Mouse (Mus musculus): ENCODE measurements around the gene Awat1. TPM values are rescaled to one million over a fixed set of nuclear protein-coding genes. Genes with fewer than 3 reads are reported as not detected.

The Awat1 gene
- polyA plus RNA-seq (2014; fragmentation: Nextera tagmentation; extraction: Ambion mirVana): not detected in 2 replicates

DNA sequence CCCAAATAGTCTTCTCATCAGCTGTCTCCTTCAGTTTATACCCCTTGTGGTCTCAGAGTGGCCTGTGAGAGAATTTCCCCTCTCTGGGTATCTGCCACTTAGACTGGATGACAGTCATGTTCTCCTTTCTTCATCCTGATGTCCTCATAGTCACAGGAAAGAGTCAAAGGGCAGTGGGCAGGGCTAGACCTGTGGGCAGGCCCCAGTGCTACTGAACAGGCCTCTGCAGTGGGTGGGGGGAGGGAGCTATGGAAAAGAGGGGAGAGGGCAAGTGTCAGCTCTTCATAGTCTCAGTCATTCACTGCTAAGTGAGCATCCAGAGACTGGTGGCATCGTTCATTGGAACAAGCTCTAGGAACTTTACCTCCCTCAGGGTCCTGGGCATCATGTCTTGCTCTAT is at the start of gene Awat1:
TSS of gene Awat1 (plus strand) at position 301 of the 400 bp plus-strand sequence.
- ATAC-seq (ENCODE audit: low FRiP score, low TSS enrichment): no peak
- 73% methylated on average over 1 of the region's 1 CpGs for WGBS

DNA sequence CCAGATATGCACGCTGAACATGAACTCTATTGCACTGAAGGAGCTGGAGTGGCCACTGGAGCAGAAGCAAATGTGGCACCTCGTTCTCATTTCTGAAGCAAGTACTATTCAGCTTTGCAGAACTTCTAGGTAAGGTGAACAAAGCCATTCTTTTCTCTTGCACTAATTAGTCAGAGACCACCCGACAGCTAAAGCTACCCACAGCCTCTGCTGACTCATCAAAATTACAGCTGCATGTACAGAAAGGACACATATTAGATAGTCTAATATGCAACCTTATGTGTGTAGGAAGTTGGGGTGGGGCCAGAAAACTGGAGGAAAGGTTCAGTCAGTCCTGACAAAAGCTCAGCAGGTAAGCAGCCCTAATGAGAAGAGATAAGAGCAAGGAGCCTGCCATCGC is 47.6 kb upstream of the Awat1 start, which contains the start of gene Dgat2l6:
TSS of gene Dgat2l6 (plus strand) at position 368 of the 400 bp plus-strand sequence.
- H3K4me1 ChIP-seq (ENCODE audit: control insufficient read depth, insufficient read depth, low read length): no peaks in the 10 kb centered on the region
- H3K27ac ChIP-seq (ENCODE audit: low read depth, low read length): no peak within 1 kb of the TSS
- H3K36me3 ChIP-seq (ENCODE audit: control insufficient read depth, insufficient read depth, low read length): no peaks in the 10 kb centered on the region
- H3K9me3 ChIP-seq (ENCODE audit: control insufficient read depth, low read length): no peaks in the 10 kb centered on the region
- 0 out of 2 replicates have a peak, but pooled peaks cover 3% of the 10 kb centered on the region for H3K27me3 ChIP-seq (ENCODE audit: control insufficient read depth, insufficient read depth, low read length)
- no peak within 1 kb of the TSS for H3K4me2 ChIP-seq (replicated peaks; ENCODE audit: low read depth, low read length)
- 88% methylated on average over 4 of the region's 4 CpGs for WGBS
- ATAC-seq (ENCODE audit: low FRiP score, low TSS enrichment): no peak
- H3K9ac ChIP-seq (ENCODE audit: low read depth, low read length): no peak within 1 kb of the TSS
- H3K4me3 ChIP-seq (ENCODE audit: low read length): no peak within 1 kb of the TSS

More for the DNA sequence above, at the start of gene Awat1:
- Histone ChIP-seq H3K9me3 (ENCODE audit: control insufficient read depth, low read length) (no peaks in the 10 kb centered on the region), H3K27ac (ENCODE audit: low read depth, low read length) (no peak within 1 kb of the TSS), H3K4me2 (replicated peaks; ENCODE audit: low read depth, low read length) (no peak within 1 kb of the TSS), H3K4me3 (ENCODE audit: low read length) (no peak within 1 kb of the TSS), H3K9ac (ENCODE audit: low read depth, low read length) (no peak within 1 kb of the TSS), H3K4me1 (ENCODE audit: control insufficient read depth, insufficient read depth, low read length) (no peaks in the 10 kb centered on the region), H3K27me3 (ENCODE audit: control insufficient read depth, insufficient read depth, low read length) (peaks cover 3% of the 10 kb centered on the region; the same call in 1 of the 2 replicates), H3K36me3 (ENCODE audit: control insufficient read depth, insufficient read depth, low read length) (no peaks in the 10 kb centered on the region)

DNA sequence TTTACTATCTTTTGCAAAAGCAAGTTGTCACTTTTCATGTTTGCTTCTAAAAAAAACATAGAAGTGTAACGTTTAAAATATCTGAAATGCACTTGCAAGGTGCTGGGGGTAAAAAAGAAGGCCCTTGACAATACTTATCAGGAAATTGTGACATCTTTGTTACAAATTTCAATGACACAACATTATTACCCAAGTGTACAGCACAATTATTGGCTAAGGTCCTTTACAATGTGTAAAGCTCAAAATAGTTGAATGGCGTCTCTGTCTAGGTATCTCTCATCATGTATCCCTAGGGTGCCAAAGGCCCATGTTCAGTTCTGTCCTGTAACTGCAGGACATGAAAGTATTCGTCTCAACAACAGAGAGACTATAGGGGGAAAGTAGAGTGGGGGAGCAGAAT is 16.0 kb upstream of the Awat1 start:
- WGBS: 69% methylated on average over 3 of the region's 3 CpGs
- Histone ChIP-seq H3K27ac (ENCODE audit: low read depth, low read length) (no peak overlapping the region), H3K36me3 (ENCODE audit: control insufficient read depth, insufficient read depth, low read length) (no peaks in the 10 kb centered on the region), H3K4me1 (ENCODE audit: control insufficient read depth, insufficient read depth, low read length) (no peaks in the 10 kb centered on the region), H3K4me2 (replicated peaks; ENCODE audit: low read depth, low read length) (no peak overlapping the region), H3K4me3 (ENCODE audit: low read length) (no peak overlapping the region), H3K27me3 (ENCODE audit: control insufficient read depth, insufficient read depth, low read length) (no peaks in the 10 kb centered on the region), H3K9ac (ENCODE audit: low read depth, low read length) (no peak overlapping the region), H3K9me3 (ENCODE audit: control insufficient read depth, low read length) (no peaks in the 10 kb centered on the region)
- ATAC-seq (ENCODE audit: low FRiP score, low TSS enrichment): no peak

DNA sequence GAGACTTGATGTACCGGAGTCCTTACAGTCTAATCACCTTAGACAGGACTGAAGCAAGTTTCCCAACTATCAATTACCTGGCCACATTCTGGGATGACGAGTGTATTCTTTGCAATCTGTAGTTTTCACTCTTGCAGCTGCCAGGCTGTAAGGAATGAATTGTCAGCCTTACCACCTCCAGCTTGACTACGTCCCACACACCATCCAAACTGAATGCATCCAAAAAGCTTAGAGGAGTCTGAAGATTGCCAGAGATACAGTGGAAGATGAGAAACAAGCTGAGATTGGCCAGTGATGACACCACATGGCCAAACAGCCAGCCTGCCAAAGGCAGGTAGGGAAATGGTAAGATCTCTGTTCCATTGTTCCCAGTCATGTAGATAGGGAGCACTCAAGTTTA is 6.4 kb upstream of the Awat1 start:
- no peak for ATAC-seq (ENCODE audit: low FRiP score, low TSS enrichment)
- H3K9ac ChIP-seq (ENCODE audit: low read depth, low read length): no peak overlapping the region
- no peaks in the 10 kb centered on the region for H3K9me3 ChIP-seq (ENCODE audit: control insufficient read depth, low read length)

DNA sequence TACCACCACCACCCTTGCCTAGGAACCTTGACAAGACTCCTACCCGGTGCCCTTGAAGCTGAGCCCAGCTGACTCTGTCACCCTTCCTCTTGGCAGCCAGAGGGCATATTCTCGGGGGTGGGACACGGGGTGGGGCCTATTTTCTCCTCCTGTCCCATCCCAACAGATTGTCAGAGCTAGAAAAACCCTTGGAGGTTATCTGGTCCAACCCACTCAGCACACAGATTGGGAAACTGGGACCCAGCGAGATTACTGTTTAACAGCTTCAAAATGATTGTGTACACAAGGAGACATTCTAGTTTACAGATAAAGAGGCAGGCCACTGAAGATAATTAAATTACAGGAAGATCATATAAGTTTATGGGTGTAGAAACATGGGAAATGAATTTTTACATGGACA is 22.7 kb downstream of the Awat1 start, which contains the start of gene P2ry4:
TSS of gene P2ry4 (minus strand) at position 79 of the 400 bp plus-strand sequence.
- ATAC-seq (ENCODE audit: low FRiP score, low TSS enrichment): no peak
- WGBS: 65% methylated on average over 4 of the region's 4 CpGs

More for the DNA sequence above, 6.4 kb upstream of the Awat1 start:
- Histone ChIP-seq H3K4me3 (ENCODE audit: low read length) (no peak overlapping the region), H3K36me3 (ENCODE audit: control insufficient read depth, insufficient read depth, low read length) (no peaks in the 10 kb centered on the region), H3K27ac (ENCODE audit: low read depth, low read length) (no peak overlapping the region), H3K4me2 (replicated peaks; ENCODE audit: low read depth, low read length) (no peak overlapping the region), H3K4me1 (ENCODE audit: control insufficient read depth, insufficient read depth, low read length) (no peaks in the 10 kb centered on the region), H3K27me3 (ENCODE audit: control insufficient read depth, insufficient read depth, low read length) (peaks cover 3% of the 10 kb centered on the region; the same call in 1 of the 2 replicates)
- 84% methylated on average over 3 of the region's 3 CpGs for WGBS

DNA sequence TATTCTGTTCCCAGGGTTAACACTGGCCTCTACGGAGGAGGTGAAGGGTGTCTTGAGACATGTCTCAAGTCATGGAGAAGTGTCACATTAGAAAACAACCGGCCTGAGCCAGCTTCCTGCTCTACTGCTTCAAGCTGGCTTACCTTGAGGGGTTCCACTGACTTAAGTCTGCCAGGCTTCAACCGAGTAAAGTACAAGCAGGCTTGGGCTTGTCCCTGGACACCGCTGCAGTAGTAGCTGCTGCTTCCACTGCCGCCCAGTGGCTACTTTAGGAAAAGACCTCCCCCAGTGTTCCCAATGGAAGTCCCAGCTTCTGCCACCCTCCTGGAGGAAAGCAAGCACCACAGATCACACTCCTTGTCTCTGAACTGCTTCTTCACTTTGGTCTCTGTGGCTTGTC is 25.4 kb downstream of the Awat1 start:
- peak; percentile 81; the same call in 1 of the 2 replicates for ATAC-seq (ENCODE audit: low FRiP score, low TSS enrichment)
- H3K27ac ChIP-seq (ENCODE audit: low read depth, low read length): no peak overlapping the region
- WGBS: 24% methylated on average over 5 of the region's 5 CpGs
- H3K4me1 ChIP-seq (ENCODE audit: control insufficient read depth, insufficient read depth, low read length): no peaks in the 10 kb centered on the region
- no peaks in the 10 kb centered on the region for H3K36me3 ChIP-seq (ENCODE audit: control insufficient read depth, insufficient read depth, low read length)
- no peaks in the 10 kb centered on the region for H3K27me3 ChIP-seq (ENCODE audit: control insufficient read depth, insufficient read depth, low read length)
- no peaks in the 10 kb centered on the region for H3K9me3 ChIP-seq (ENCODE audit: control insufficient read depth, low read length)
- H3K9ac ChIP-seq (ENCODE audit: low read depth, low read length): no peak overlapping the region
- no peak overlapping the region for H3K4me2 ChIP-seq (replicated peaks; ENCODE audit: low read depth, low read length)
- H3K4me3 ChIP-seq (ENCODE audit: low read length): no peak overlapping the region

More for the DNA sequence above, 22.7 kb downstream of the Awat1 start, which contains the start of gene P2ry4:
- Histone ChIP-seq H3K4me3 (ENCODE audit: low read length) (no peak within 1 kb of the TSS), H3K9me3 (ENCODE audit: control insufficient read depth, low read length) (no peaks in the 10 kb centered on the region), H3K4me1 (ENCODE audit: control insufficient read depth, insufficient read depth, low read length) (no peaks in the 10 kb centered on the region), H3K36me3 (ENCODE audit: control insufficient read depth, insufficient read depth, low read length) (no peaks in the 10 kb centered on the region), H3K27me3 (ENCODE audit: control insufficient read depth, insufficient read depth, low read length) (no peaks in the 10 kb centered on the region), H3K4me2 (replicated peaks; ENCODE audit: low read depth, low read length) (no peak within 1 kb of the TSS), H3K9ac (ENCODE audit: low read depth, low read length) (no peak within 1 kb of the TSS), H3K27ac (ENCODE audit: low read depth, low read length) (no peak within 1 kb of the TSS)

DNA sequence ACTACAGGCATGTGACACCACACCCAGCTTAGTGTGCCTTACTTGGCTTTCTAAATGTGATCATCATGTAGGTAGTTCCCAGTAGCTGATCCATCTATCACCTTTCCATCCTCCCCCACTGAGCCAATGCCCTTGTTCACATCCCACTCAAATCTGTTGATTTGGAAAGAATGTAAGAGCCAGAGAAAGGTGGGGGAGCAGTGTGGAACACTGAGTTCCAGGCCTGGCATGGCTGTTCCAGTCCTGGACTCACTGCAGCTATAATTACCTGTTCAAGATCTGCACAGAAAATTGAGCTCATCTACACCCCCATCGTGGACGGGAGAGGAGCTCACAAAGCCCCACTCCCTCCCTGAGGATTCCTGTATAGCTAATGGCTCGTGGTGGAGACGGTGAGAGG is 27.7 kb downstream of the Awat1 start:
- H3K27ac ChIP-seq (ENCODE audit: low read depth, low read length): no peak overlapping the region
- no peak overlapping the region for H3K4me3 ChIP-seq (ENCODE audit: low read length)
- no peaks in the 10 kb centered on the region for H3K4me1 ChIP-seq (ENCODE audit: control insufficient read depth, insufficient read depth, low read length)
- H3K36me3 ChIP-seq (ENCODE audit: control insufficient read depth, insufficient read depth, low read length): no peaks in the 10 kb centered on the region
- no peak overlapping the region for H3K4me2 ChIP-seq (replicated peaks; ENCODE audit: low read depth, low read length)
- no peak overlapping the region for H3K9ac ChIP-seq (ENCODE audit: low read depth, low read length)
- H3K9me3 ChIP-seq (ENCODE audit: control insufficient read depth, low read length): no peaks in the 10 kb centered on the region
- 68% methylated on average over 4 of the region's 4 CpGs for WGBS
- no peak for ATAC-seq (ENCODE audit: low FRiP score, low TSS enrichment)
- H3K27me3 ChIP-seq (ENCODE audit: control insufficient read depth, insufficient read depth, low read length): no peaks in the 10 kb centered on the region

DNA sequence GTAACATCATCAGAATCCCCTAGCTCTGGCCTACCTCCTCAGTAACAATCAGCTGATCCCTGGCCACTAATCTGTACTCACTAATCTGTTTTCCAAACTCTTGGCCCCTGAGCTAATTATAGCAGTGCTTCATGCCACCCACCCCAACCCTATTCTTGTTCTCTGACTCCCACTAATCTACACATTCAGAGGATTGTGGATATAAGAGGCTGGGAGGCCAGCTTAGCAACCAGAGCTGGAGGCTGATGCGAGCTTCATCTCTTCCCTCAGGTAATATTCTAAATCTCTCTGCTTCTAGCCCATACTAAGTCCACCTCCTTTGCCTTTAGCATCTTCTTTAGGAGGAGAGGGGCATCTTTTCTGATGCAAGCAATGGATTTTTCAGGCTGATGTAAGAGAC is 33.3 kb downstream of the Awat1 start, which contains the start of gene Arr3:
TSS of gene Arr3 (plus strand) at position 184 of the 400 bp plus-strand sequence.
- WGBS: 81% methylated on average over 1 of the region's 1 CpGs
- no peak within 1 kb of the TSS for H3K4me2 ChIP-seq (replicated peaks; ENCODE audit: low read depth, low read length)
- no peak within 1 kb of the TSS for H3K4me3 ChIP-seq (ENCODE audit: low read length)
- H3K9me3 ChIP-seq (ENCODE audit: control insufficient read depth, low read length): no peaks in the 10 kb centered on the region
- no peak within 1 kb of the TSS for H3K27ac ChIP-seq (ENCODE audit: low read depth, low read length)
- ATAC-seq (ENCODE audit: low FRiP score, low TSS enrichment): no peak
- no peaks in the 10 kb centered on the region for H3K36me3 ChIP-seq (ENCODE audit: control insufficient read depth, insufficient read depth, low read length)
- no peaks in the 10 kb centered on the region for H3K4me1 ChIP-seq (ENCODE audit: control insufficient read depth, insufficient read depth, low read length)
- H3K9ac ChIP-seq (ENCODE audit: low read depth, low read length): no peak within 1 kb of the TSS
- no peaks in the 10 kb centered on the region for H3K27me3 ChIP-seq (ENCODE audit: control insufficient read depth, insufficient read depth, low read length)

DNA sequence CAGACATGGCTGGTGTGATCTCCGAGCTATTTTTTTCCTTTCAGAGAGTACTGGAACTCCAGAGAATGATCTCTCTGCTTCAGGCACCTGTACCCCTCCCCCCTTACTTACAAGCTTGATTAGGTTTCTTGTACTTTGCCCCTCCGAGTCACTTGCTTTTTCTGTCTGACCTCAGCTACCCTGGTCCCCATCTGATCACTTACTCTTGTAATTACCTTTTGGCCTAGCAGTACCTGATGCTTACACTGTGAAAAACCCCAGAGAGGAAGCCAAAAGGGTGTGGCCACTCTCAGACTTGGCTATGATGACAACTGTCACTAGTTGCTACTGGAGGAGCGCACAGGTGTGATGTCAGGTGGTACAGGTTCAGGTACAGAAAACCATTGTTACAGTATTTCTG is 46.4 kb downstream of the Awat1 start:
- Histone ChIP-seq H3K9ac (ENCODE audit: low read depth, low read length) (no peak overlapping the region), H3K27ac (ENCODE audit: low read depth, low read length) (no peak overlapping the region), H3K4me3 (ENCODE audit: low read length) (no peak overlapping the region), H3K36me3 (ENCODE audit: control insufficient read depth, insufficient read depth, low read length) (peaks cover 9% of the 10 kb centered on the region; the same call in 1 of the 2 replicates), H3K4me2 (replicated peaks; ENCODE audit: low read depth, low read length) (no peak overlapping the region), H3K4me1 (ENCODE audit: control insufficient read depth, insufficient read depth, low read length) (no peaks in the 10 kb centered on the region), H3K9me3 (ENCODE audit: control insufficient read depth, low read length) (no peaks in the 10 kb centered on the region), H3K27me3 (ENCODE audit: control insufficient read depth, insufficient read depth, low read length) (no peaks in the 10 kb centered on the region)
- ATAC-seq (ENCODE audit: low FRiP score, low TSS enrichment): peak; percentile 24; the same call in 1 of the 2 replicates
- WGBS: 41% methylated on average over 3 of the region's 3 CpGs

All from kidney, embryonic 14.5 days (tissue).